Mouse (Mus musculus) layer of hippocampus, adult 9-11 months (tissue): ENCODE results near the gene Kdm2b.

ENCODE experiments used
- DNase-seq: peaks from one replicate; pipeline ENCODE4 v3.0.0; 2022

Kdm2b gene

GRCm38 (mm10) chr5:122989551-122990330 is at the start of gene Kdm2b:
Gene Kdm2b (minus strand): TSS chr5:122989823.
- no peak for DNase-seq

DNA sequence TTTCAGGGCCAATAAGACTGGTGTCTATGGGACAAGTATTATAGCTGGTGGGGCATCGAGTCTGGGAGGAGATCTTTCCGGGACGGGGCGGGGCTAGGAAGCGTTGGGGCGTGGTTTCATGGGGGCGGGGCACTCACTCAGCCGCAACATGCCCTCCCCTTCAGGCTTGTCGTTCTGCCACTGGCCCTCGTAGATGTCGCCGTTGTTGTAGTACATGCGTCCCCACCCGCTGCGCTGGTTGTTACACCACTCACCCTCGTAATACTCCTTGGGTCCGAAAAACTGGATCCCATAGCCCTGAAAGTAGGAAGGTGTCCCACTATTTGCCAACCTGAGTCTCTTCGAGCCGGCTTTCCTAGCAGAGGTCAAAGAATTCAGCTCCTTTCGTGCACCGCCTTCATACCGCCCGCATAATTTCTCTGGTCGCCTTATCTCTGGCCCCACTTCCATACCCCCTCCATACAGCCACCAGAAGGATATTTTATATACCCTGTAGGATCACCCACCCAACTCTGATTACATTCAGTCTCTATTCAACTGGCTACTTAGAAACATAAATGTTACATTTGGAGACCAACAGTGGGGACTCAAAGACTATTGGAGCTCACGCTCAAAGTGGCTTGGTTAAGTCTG is 49.6 kb upstream of the Kdm2b start:
- DNase-seq, result peak; percentile 54

DNA sequence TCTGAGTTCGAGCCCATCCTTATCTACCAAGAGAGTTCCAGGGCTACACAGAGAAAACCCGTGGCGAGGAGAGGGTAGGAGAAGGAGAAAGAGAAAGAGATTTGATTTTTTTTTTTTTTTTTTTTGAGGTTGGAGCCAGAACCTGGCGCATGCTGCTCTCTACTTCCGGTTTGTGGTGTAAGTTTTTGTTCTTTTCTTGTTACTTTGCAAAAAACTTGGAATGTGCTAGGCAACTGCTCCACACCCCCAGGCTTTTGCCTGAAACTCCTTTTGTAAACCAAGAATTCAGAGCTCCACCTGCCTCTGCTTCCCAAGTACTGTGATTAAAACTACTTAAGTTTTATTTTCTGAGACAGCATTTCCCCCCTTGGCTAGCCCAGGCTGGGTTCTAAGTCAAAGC is 48.5 kb upstream of the Kdm2b start:
- no peak for DNase-seq

- DNase-seq, result no peak
Observed at GRCm38 (mm10) chr5:123035564-123035963, 45.9 kb upstream of the Kdm2b start.

DNA sequence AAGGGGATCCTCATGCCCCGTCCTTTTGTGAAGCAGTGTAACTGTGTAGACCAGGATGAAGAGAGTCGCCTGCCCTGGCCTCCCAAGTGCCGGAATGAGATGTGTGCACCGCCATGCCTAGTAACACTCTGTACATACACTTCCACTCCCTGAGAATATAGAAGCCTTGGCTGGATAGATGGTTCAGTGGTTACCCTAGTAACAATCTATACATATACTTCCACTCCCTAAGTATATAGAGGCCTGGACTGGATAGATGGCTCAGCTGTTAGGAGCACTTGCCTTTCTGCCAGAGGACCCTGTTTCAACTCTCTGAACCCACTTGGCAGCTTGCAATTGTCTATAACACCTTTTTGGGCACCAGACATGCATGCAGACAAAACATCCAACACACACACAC is 45.5 kb upstream of the Kdm2b start:
- DNase-seq, result no peak

- DNase-seq, result no peak
Observed at GRCm38 (mm10) chr5:123033646-123034160, 44.1 kb upstream of the Kdm2b start.

- no peak for DNase-seq
Observed at GRCm38 (mm10) chr5:123031312-123031711, 41.7 kb upstream of the Kdm2b start.

- no peak for DNase-seq
Observed at GRCm38 (mm10) chr5:123029729-123030128, 40.1 kb upstream of the Kdm2b start.

DNA sequence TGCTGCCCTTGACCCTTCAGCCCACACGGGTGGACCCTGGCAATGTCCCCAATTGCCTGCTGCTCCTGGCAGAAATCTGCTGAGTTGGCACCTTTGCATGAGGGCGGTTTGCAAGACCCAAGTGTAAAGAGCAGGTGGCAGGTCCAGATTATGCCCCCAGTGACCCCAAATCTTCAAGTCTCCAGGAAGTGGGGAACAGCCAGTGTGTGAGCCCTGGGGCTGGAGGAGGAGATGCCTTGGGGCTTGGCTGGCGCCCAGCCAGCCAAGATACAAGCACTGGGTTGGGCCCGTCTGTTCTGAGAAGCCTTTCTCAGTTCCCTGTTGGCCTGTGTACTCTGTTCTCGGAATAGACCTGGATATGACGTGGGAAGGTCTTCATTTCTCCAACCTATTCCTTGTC is 37.8 kb upstream of the Kdm2b start:
- DNase-seq, result peak; percentile 66

DNA sequence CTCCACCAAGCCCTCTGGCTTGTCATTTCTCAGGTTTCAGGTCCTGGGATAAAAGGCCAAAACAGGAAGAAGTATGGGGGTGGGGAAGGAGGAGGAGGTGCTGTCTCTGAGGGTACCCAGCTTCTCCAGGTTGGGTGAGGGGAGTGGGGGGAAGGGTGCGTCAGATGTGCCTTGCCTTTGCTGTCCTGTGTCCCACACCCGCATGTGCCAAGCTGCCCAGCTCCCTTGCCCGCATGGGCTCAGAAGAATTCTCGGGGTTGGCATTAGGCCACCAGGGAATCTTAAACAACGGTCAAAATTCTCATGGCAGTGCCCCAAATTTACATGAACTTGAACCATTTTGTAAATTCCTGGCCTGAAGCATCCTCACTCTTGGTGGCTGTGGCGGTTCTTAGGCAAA is 36.8 kb upstream of the Kdm2b start:
- no peak for DNase-seq

- DNase-seq, result peak; percentile 56
Observed at GRCm38 (mm10) chr5:123024965-123025573, 35.4 kb upstream of the Kdm2b start.

DNA sequence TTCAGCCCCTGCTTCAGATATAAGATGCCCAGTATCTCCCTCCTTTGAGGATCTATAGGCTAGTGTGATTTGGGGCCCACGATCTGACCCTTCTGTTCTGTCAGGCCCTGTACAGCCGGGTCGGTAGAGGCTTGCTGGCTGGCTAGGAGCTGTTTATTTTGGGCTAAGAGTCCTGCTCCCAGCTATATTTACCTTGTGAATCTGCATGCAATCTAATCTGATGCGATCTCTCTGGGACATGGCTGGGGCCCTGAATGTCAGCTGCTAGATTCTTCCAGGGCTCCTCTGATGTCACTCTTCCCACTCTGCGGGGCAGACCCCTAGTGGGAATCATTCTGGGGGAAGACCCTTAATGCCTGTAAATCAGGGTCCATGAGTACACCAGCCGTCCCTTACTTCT is 34.7 kb upstream of the Kdm2b start:
- no peak for DNase-seq

DNA sequence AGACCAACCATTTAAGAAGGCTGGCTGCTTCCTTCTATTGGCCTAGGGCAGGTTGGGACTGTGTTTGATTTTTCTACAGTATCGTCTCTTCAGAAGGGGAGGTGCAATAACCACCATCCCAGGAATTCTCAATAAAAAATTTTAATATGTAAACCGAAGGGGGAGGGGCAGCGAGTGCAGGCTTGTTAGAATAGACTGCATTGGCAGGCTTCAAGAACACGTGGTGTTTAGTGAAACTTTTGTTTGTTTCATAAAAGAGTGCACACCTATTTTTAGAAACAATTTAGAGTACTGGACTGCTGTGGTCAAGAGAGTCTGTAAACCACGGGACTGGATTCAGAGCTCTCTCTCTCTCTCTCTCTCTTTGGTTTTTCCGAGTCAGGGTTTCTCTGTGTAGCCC is 33.4 kb upstream of the Kdm2b start:
- no peak for DNase-seq

- no peak for DNase-seq
Observed at GRCm38 (mm10) chr5:123021438-123021837, 31.8 kb upstream of the Kdm2b start.

- DNase-seq, result no peak
Observed at GRCm38 (mm10) chr5:123020426-123020825, 30.8 kb upstream of the Kdm2b start.

DNA sequence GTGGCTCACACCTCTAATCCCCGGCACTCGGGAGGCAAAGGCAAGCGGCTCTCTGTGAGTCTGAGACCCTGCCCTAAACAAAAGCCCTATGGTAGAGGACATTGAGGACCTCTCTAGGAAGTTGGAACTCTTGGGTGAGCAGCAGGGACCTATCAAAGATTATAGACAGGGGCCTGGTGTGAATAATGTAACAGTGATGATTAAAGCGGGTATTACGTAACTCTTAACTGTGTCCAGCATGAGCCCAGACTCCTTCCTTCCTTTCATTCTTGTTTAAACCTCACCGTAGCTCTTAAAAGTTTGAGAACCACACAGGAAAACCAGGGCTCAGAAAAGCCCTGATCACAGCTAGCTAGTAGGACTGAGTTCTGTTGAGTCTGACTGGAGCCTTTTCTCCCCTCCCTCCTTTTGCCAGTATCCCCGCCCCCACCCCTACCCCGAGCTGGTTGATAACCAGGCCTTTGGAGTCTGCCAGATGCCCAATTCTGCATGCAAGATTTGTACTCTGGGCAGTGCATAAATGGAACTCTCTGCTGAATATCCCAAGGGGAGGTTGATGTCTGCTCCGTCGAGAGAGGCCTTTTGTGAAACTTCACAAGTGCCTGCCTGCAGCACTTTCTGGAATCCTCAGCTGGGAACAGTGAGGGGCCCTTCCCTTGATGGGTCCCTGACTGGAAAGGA is 29.9 kb upstream of the Kdm2b start:
- no peak for DNase-seq

GRCm38 (mm10) chr5:123017504-123017903 is 27.9 kb upstream of the Kdm2b start:
- DNase-seq, result no peak

GRCm38 (mm10) chr5:123015915-123016314 is 26.3 kb upstream of the Kdm2b start:
- no peak for DNase-seq

DNA sequence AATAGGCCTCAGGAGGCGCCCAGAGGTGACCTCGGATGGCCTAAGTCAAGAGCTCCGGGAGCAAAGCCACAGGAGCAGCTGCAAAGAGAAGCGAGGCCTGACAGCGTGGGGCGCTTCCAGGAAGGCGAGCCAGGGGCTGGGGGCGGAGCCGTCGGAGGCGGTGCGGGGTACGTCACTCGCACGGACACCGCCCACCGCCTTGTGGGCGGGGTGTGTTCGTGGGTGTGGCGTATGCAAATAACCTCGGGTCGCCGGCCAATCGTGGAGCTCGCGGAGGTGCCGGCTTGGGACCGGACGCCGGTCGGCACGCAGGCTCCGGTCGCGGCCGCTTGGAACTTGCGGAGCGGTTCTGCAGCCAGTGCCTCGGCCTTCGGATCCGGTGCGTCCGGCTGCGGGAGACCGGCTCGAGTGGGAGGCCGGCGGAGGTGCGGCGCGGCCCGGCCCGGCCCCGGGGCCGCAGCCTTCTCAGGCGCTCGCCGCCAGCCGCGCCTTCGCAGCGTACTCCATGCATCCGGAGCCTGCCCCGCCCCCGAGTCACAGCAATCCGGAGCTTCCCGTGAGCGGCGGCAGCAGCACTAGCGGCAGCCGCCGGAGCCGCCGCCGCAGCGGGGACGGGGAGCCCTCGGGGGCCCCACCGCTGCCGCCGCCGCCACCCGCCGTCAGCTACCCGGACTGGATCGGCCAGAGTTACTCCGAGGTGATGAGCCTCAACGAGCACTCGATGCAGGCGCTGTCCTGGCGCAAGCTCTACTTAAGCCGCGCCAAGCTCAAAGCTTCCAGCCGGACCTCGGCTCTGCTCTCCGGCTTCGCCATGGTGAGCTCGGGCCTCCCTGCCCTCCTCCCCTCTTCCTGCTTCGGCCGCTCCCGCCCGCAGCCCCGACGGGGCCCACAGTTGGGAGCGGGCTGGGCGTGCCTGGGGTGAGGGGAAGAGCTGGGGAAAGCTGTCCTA is 25.4 kb upstream of the Kdm2b start, which contains the start of gene Orai1:
Gene Orai1, plus strand, starts transcription at position 322 of the 949 bp plus-strand sequence.
- peak; percentile 98 for DNase-seq

- peak; percentile 75 for DNase-seq
Observed at GRCm38 (mm10) chr5:123013599-123014315, 24.1 kb upstream of the Kdm2b start.

- no peak for DNase-seq
Observed at GRCm38 (mm10) chr5:123011705-123012104, 22.1 kb upstream of the Kdm2b start.
